Mouse (Mus musculus): Measurements from ENCODE around the gene Prdm15.

Gene Prdm15

GRCm38 (mm10) chr16:97851741-97852319 is at the start of gene Prdm15:
Gene Prdm15 (minus strand): TSS chr16:97851850.
- DNase-seq: peak; percentile 93

- no peak for DNase-seq
Measured at GRCm38 (mm10) chr16:97897346-97898024, 45.8 kb upstream of the Prdm15 start.

- DNase-seq: peak; percentile 39 to 65
Measured at GRCm38 (mm10) chr16:97887762-97888161, 36.1 kb upstream of the Prdm15 start.

- DNase-seq: no peak
Measured at GRCm38 (mm10) chr16:97883696-97884095, 32.0 kb upstream of the Prdm15 start.

- no peak for DNase-seq
Measured at GRCm38 (mm10) chr16:97882891-97883290, 31.2 kb upstream of the Prdm15 start.

- peak; percentile 70 to 80 for DNase-seq
Measured at GRCm38 (mm10) chr16:97879134-97879533, 27.5 kb upstream of the Prdm15 start.

GRCm38 (mm10) chr16:97877502-97877901 is 25.9 kb upstream of the Prdm15 start:
- DNase-seq: no peak

- no peak for DNase-seq
Measured at GRCm38 (mm10) chr16:97875101-97875500, 23.5 kb upstream of the Prdm15 start.

- DNase-seq: no peak
Measured at GRCm38 (mm10) chr16:97874376-97874775, 22.7 kb upstream of the Prdm15 start.

- DNase-seq: peak; percentile 66 to 70
Measured at GRCm38 (mm10) chr16:97872657-97873056, 21.0 kb upstream of the Prdm15 start.

GRCm38 (mm10) chr16:97869193-97870102 is 17.8 kb upstream of the Prdm15 start:
- no peak for DNase-seq

- no peak for DNase-seq
Measured at GRCm38 (mm10) chr16:97863932-97864467, 12.3 kb upstream of the Prdm15 start.

- no peak for DNase-seq
Measured at GRCm38 (mm10) chr16:97856050-97856449, 4.4 kb upstream of the Prdm15 start.

GRCm38 (mm10) chr16:97851061-97851740 is 449 bp downstream of the Prdm15 start:
- DNase-seq: peak; percentile 92 to 94

- no peak for DNase-seq
Measured at GRCm38 (mm10) chr16:97850667-97851060, 986 bp downstream of the Prdm15 start.

- DNase-seq: no peak
Measured at GRCm38 (mm10) chr16:97848832-97849231, 2.8 kb downstream of the Prdm15 start.

GRCm38 (mm10) chr16:97844967-97845937 is 6.4 kb downstream of the Prdm15 start:
- DNase-seq: no peak

GRCm38 (mm10) chr16:97832154-97832553 is 19.5 kb downstream of the Prdm15 start:
- DNase-seq: no peak

GRCm38 (mm10) chr16:97828207-97828606 is 23.4 kb downstream of the Prdm15 start:
- DNase-seq: no peak

GRCm38 (mm10) chr16:97823311-97824007 is 28.2 kb downstream of the Prdm15 start:
- DNase-seq: no peak

GRCm38 (mm10) chr16:97819532-97819931 is 32.1 kb downstream of the Prdm15 start:
- DNase-seq: no peak
